Mouse (Mus musculus): ENCODE measurements around the gene Nrip1.

DNA sequence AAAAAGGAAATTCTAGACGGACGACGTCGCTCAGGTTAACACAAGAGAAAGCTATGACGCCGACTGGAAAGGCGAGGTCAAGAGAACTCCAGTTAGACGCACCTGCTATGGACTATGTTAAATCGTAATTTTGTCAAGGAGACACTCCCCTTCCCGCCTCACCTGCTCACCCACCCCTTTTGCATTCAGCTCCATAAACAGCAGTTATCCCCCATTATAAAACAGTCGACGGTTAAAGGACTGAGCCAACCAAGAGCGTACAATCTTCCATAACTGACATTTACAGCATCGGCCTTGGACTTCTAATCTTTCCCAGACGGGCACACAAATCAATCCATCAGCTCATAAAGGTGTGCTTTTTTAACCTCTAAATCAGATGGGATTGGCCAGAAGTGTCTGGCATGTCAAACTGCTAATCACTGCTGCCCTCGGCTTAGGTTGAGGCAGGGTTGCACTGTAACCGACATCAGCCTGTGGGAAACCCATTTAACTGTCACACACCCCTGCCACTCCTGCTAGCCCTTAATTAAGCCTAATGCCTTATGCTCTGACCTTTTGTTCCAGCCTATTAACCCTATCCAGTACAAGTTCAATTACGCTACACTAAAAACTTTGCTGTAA lies 15.4 kb downstream of the Nrip1 start:
- no peak for TF ChIP-seq POLR2A (IDR thresholded peaks at IDR 0.05; ENCODE audit: low read depth, low read length)
- no peak for TF ChIP-seq CTCF (IDR thresholded peaks at IDR 0.05; ENCODE audit: borderline replicate concordance, insufficient read depth, low read length)
